Mouse (Mus musculus) ES-Bruce4 (cell line): Measurements from ENCODE around the gene Ripply2.

Experiments used
- CTCF ChIP-seq: IDR thresholded peaks from one replicate; pipeline ENCODE4 v1.8.1; 2011; ENCODE audit warnings: low read depth, low read length
- POLR2A ChIP-seq: IDR thresholded peaks from one replicate; pipeline ENCODE4 v1.8.1; 2011; ENCODE audit warnings: low read length; ENCODE audit not compliant: insufficient read depth

DNA sequence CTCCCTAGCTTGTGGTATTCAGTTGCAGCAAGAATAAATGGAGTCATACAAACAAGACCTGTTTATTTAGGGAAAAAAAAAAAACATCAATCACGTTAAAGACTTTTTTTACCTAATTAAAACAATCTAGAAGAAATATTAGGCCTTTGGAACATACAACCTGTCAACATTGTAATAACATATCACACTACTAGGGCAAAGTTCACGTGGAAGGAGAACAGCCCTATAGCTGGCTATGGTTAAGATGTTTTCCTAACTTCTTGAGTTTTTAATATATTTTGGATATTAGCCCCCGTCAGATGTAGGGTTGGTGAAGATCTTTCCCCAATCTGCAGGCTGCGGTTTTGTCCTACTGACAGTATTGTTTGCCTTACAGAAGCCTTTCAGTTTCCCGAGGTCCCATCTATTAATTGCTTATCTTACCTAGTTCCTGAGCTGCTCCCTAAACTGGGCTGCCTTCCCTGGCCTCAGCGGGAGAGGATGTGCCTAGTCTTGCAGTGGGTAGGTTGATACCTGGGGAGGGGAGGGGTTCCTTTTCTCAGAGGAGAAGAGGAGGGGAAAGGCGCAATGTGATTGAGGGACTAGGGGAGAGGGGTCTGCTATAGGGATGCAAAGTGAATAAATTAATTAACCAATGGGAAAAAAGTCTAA is 37.0 kb upstream of the Ripply2 start:
- TF ChIP-seq CTCF (no peak), POLR2A (no peak)
